Mouse (Mus musculus): ENCODE data around the gene Cfap157.

DNA sequence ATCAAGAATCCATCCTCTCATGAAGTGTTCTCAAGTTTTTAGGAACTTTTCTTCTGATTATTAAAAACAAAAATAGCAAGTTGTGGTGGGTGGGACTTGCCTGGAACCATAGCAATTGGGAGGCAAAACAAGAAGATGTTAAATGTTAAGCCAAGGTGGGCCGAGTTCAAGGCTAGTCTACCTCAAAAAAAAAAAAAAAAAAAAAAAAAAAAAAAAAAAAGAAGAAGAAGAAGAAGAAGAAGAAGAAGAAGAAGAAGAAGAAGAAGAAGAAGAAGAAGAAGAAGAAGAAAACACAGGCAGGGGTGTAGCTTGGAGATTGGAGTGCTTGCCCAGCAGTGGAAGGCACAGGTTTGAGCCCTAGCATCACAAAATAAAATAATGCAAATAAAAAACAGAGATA is 40.5 kb upstream of the Cfap157 start:
- TF ChIP-seq CTCF (IDR thresholded peaks at IDR 0.05; ENCODE audit: low read depth) (no peak), EP300 (IDR thresholded peaks at IDR 0.05; ENCODE audit: low read depth) (no peak)

Measured in liver, postnatal 0 days (tissue).